Mouse (Mus musculus): ENCODE measurements around the gene Trim30c. TPM values are rescaled to one million over a fixed set of nuclear protein-coding genes. Genes with fewer than 3 reads are reported as not detected.
"Not testable (repeated sequence)": the region's sequence is repeated elsewhere in the genome, so short reads cannot be mapped to it uniquely, and the experiment has no call there.

The Trim30c gene
- 0.11 and 0.17 TPM in 2 replicates for polyA plus RNA-seq (2012; rRNA removed)

DNA sequence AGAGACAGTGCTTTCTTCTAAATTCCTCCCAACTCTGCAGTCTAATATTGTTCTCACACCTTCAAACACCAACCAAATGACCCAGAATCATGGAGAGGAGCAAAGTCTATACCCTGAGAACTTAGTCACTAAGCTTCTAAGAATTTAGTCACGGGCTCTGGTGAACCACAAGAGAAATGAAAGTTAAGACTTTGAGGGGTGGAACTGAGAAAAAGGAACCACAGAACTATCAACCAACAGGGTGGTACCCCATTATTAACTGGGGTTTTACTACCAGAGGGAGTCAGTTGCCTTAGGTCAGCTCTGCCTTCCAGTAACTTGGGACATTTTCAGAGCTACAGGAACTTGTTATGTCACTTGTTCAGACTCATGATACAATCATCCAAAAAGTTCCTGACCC is at the start of gene Trim30c:
TSS of gene Trim30c (minus strand) at position 140 of the 400 bp plus-strand sequence.
- TF ChIP-seq POLR2A (IDR thresholded peaks at IDR 0.05; ENCODE audit: extremely low read depth, insufficient read depth, low read length) (no peak), CTCF (IDR thresholded peaks at IDR 0.05; ENCODE audit: extremely low read depth, insufficient read depth, low read length) (no peak)
- Histone ChIP-seq H3K4me1 (ENCODE audit: control insufficient read depth, insufficient read depth, low read length) (no peaks in the 10 kb centered on the region), H3K27ac (ENCODE audit: insufficient read depth, low read length) (no peak within 1 kb of the TSS), H3K4me3 (ENCODE audit: insufficient read depth, low read length) (no peak within 1 kb of the TSS)

DNA sequence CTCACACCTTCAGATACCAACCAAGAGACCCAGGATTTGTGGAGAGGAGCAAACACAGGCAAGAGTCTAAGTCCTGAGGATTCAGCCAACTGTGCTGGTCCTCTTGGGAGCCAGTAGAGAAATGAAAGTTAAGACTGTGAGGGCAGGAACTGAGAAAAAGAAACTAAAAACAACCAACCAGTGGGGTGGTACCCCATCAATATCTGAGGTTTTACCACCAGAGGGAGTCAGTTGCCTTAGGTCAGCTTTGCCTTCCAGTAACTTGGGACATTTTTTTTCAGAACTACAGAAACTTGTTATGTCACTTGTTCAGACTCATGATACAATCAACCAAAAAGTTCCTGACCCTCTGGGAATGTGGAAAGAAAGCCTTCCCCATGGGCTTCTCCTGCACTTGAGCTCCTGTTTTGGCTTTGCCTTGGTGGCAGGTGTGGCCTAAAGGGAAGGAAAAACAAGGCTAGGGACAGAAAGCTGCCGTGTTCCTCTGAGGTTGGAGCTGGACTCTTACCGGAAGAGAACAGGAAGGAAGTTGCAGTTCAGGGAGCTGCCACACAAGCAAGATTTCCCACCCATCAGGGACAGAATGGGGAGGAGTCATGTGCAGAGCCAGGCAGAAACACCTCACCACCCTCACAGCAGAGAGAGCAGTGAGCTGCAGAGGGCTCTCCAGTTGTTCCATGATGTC is 45.5 kb upstream of the Trim30c start:
- Histone ChIP-seq H3K4me3 (ENCODE audit: insufficient read depth, low read length) (no peak overlapping the region), H3K27ac (ENCODE audit: insufficient read depth, low read length) (peak overlapping the region; percentile 71), H3K4me1 (ENCODE audit: control insufficient read depth, insufficient read depth, low read length) (no peaks in the 10 kb centered on the region)
- TF ChIP-seq CTCF (IDR thresholded peaks at IDR 0.05; ENCODE audit: extremely low read depth, insufficient read depth, low read length), result no peak

DNA sequence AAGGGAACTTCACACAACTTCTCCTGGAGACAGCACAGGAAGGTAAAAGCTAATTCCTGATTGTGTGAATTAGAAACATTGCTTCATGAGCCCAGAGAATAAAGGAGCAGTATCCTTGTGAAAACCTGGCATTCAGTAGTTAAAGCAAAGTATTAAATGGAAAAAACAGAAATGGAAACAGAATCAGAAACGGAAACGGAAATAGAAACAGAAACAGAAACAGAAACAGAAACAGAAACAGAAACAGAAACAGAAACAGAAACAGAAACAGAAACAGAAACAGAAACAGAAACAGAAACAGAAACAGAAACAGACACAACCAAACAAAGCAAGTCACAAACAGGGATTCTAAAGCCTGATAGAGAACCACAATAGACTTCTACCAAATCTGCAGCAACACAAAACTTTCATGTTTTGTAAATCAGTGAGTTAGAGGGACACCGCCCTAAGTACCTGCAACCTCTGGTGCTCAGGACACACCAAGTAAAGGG is 3.9 kb upstream of the Trim30c start:
- no peak overlapping the region for H3K27ac ChIP-seq (ENCODE audit: insufficient read depth, low read length)
- no peaks in the 10 kb centered on the region for H3K4me1 ChIP-seq (ENCODE audit: control insufficient read depth, insufficient read depth, low read length)
- no peak overlapping the region for H3K4me3 ChIP-seq (ENCODE audit: insufficient read depth, low read length)
- TF ChIP-seq CTCF (IDR thresholded peaks at IDR 0.05; ENCODE audit: extremely low read depth, insufficient read depth, low read length), result no peak
- no peak for TF ChIP-seq POLR2A (IDR thresholded peaks at IDR 0.05; ENCODE audit: extremely low read depth, insufficient read depth, low read length)

DNA sequence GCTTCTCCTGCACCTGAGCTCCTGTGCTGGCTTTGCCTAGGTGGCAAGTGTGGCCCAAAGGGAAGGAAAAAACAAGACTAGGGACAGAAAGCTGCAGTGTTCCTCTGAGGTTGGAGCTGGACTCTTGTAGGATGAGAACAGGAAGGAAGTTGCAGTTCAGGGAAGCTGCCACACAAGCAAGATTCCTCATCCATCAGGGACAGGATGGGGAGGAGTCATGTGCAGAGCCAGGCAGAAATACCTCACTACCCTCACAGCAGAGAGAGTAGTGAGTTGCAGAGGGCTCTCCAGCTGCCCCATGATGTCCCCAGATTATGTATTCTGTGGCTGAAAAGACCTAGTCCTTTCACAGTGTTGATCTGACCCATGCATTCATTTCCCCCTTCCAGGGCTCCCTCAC is 503 bp upstream of the Trim30c start:
- TF ChIP-seq POLR2A (IDR thresholded peaks at IDR 0.05; ENCODE audit: extremely low read depth, insufficient read depth, low read length) (no peak), CTCF (IDR thresholded peaks at IDR 0.05; ENCODE audit: extremely low read depth, insufficient read depth, low read length) (no peak)
- Histone ChIP-seq H3K27ac (ENCODE audit: insufficient read depth, low read length) (no peak overlapping the region), H3K4me1 (ENCODE audit: control insufficient read depth, insufficient read depth, low read length) (no peaks in the 10 kb centered on the region), H3K4me3 (ENCODE audit: insufficient read depth, low read length) (no peak overlapping the region)

DNA sequence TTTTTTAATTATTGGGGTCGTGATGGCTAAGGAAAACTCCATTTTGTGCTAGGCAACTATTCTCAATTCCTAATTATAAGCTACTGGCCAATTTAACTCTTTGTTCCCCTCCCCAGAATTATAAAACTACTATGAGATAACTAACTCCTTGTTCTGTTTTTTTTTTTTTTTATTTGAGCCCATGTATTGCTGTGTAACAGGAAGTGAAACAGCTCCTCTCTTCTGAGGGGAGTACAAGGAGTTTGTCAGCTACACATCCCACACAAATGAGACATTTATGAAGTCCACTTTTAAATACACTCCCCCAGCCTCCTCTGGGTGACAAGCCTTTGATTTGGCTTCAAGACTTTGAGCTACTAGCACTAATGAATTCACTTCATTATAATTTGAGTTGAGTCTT is 2.1 kb downstream of the Trim30c start:
- Histone ChIP-seq H3K4me3 (ENCODE audit: insufficient read depth, low read length) (no peak overlapping the region), H3K27ac (ENCODE audit: insufficient read depth, low read length) (no peak overlapping the region), H3K4me1 (ENCODE audit: control insufficient read depth, insufficient read depth, low read length) (no peaks in the 10 kb centered on the region)
- TF ChIP-seq POLR2A (IDR thresholded peaks at IDR 0.05; ENCODE audit: extremely low read depth, insufficient read depth, low read length), result no peak
- no peak for TF ChIP-seq CTCF (IDR thresholded peaks at IDR 0.05; ENCODE audit: extremely low read depth, insufficient read depth, low read length)

DNA sequence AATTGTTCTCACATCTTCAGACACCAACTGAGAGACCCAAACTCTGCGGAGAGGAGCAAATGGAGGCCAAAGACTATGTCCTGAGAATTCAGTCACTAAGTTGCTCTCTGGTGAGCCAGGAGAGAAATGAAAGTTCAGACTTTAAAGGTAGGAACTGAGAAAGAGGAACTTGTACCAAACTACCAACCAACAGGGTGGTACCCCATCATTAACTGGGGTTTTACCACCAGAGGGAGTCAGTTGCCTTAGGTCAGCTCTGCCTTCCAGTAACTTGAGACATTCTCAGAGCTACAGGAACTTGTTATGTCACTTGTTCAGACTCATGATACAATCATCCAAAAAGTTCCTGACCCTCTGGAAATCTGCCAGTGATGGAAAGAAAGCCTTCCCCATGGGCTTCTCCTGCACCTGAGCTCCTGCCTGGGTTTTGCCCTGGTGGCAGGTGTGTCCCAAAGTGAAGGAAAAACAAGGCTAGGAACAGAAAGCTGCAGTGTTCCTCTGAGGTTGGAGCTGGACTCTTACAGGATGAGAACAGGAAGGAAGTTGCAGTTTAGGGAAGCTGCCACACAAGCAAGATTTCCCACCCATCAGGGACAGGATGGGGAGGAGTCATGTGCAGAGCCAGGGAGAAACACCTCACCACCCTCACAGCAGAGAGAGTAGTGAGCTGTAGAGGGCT is 30.8 kb downstream of the Trim30c start, which contains the start of gene Trim30b:
TSS of gene Trim30b (minus strand) at position 149 of the 679 bp plus-strand sequence.
- no peaks in the 10 kb centered on the region for H3K4me1 ChIP-seq (ENCODE audit: control insufficient read depth, insufficient read depth, low read length)
- H3K4me3 ChIP-seq (ENCODE audit: insufficient read depth, low read length), result no peak within 1 kb of the TSS
- H3K27ac ChIP-seq (ENCODE audit: insufficient read depth, low read length), result no peak within 1 kb of the TSS
- TF ChIP-seq POLR2A (IDR thresholded peaks at IDR 0.05; ENCODE audit: extremely low read depth, insufficient read depth, low read length) (no peak), CTCF (IDR thresholded peaks at IDR 0.05; ENCODE audit: extremely low read depth, insufficient read depth, low read length) (no peak)

DNA sequence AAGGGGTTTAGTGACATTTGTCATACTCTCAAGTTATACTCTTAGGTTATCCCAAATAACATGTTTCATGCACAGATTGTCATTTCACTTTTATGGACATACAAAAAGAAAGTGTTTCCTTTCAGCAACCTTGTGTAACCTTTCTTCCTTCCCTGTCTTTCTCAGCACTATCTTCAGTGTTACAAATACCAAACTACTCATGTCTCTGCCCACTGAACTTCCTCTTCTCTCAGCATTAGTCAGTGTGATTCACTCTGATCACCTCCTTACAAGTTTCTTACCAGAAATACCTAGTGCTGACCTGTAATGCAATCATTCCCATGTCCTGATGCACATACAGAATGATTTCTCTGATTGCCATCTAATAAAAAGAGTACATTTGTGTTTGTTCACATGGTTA is 34.3 kb downstream of the Trim30c start:
- no peak overlapping the region for H3K27ac ChIP-seq (ENCODE audit: insufficient read depth, low read length)
- TF ChIP-seq CTCF (IDR thresholded peaks at IDR 0.05; ENCODE audit: extremely low read depth, insufficient read depth, low read length) (no peak), POLR2A (IDR thresholded peaks at IDR 0.05; ENCODE audit: extremely low read depth, insufficient read depth, low read length) (no peak)
- H3K4me3 ChIP-seq (ENCODE audit: insufficient read depth, low read length), result no peak overlapping the region
- H3K4me1 ChIP-seq (ENCODE audit: control insufficient read depth, insufficient read depth, low read length), result no peaks in the 10 kb centered on the region

DNA sequence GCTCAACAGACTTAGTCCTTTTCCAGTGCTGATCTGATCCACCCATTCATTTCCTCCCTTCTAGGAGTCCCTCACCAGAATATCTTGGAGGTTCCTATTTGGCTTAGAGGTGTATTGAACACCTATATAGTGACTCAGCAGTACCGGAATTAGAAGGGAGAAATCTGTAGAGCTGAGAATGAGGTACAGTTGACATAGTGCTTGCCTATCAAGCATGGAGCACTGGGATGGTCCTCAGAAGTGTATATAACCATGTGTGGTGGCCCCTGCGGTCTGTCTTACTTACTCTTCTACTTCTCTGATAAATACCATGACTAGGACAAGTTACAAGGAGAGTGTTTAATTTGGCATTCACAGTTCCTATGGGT is 47.1 kb downstream of the Trim30c start:
- no peak for TF ChIP-seq POLR2A (IDR thresholded peaks at IDR 0.05; ENCODE audit: extremely low read depth, insufficient read depth, low read length)
- no peak for TF ChIP-seq CTCF (IDR thresholded peaks at IDR 0.05; ENCODE audit: extremely low read depth, insufficient read depth, low read length)
- Histone ChIP-seq H3K4me1 (ENCODE audit: control insufficient read depth, insufficient read depth, low read length) (no peaks in the 10 kb centered on the region), H3K4me3 (ENCODE audit: insufficient read depth, low read length) (no peak overlapping the region), H3K27ac (ENCODE audit: insufficient read depth, low read length) (no peak overlapping the region)

DNA sequence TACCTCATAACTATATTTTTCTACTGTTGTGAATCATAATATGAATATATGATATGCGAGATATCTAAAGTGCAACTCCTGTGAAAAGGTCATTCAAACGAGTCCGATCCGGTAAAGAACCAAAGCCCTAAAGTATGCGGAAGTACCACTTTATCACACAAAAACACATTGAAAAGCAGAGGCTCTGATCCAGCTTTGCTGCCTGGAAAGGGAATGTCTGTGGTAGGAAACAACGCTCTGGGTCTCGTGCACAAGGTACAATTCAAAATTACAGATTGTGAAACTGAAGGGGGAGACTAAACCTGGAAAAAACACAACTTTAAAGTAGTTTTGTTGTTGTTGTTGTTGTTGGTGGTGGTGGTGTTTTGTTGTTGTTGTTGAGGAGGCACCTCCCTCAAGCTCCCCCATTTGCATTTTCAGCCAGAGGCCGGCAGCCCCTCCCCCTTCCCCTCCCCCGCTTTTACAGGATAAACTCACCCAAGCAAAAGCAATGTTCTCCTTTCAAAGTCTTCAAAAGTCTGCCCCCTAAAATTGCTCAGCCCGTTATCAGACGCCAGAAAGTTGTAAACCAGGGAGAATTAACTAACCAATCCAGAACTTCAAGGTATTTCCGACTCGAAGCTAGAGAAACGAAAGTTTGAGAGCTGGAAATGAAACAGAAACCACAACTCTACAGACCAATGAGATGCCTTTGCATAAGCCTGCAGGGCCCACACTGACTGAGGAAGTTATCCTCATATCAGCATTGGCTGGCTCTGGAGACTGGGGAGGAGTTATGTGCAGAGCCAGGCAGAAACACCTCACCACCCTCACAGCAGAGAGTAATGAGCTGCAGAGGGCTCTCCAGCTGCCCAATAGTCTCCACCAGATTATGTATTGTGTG is 47.7 kb downstream of the Trim30c start, which contains the start of gene Trim12c:
TSS of gene Trim12c (minus strand) at position 646 of the 883 bp plus-strand sequence.
- Histone ChIP-seq H3K4me1 (ENCODE audit: control insufficient read depth, insufficient read depth, low read length) (no peaks in the 10 kb centered on the region), H3K4me3 (ENCODE audit: insufficient read depth, low read length) (peak within 1 kb of the TSS; percentile 20; the same call in 1 of the 2 replicates), H3K27ac (ENCODE audit: insufficient read depth, low read length) (no peak within 1 kb of the TSS; the same call in 1 of the 2 replicates)
- no peak for TF ChIP-seq POLR2A (IDR thresholded peaks at IDR 0.05; ENCODE audit: extremely low read depth, insufficient read depth, low read length)
- TF ChIP-seq CTCF (IDR thresholded peaks at IDR 0.05; ENCODE audit: extremely low read depth, insufficient read depth, low read length), result no peak

DNA sequence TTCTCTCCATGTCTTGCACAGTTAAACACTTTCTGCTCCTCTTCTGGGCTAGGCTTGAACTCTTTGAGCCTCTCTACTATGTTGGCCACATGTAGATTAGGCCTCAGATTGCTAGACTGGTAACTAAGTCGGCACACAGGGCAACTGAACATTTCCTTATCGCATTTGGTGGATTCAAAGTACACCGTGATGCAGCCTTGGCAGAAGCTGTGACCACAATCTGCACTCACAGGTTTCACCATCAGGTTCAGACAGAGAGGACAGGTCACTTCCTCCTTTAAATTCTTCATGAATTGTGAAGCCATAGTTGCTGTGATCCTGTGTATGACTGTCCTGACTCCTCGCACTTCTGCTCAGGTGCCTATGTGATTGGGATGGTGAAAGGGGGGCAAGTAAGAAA is 52.6 kb downstream of the Trim30c start:
- not testable (repeated sequence) for H3K27ac ChIP-seq (ENCODE audit: insufficient read depth, low read length); H3K4me1 ChIP-seq (ENCODE audit: control insufficient read depth, insufficient read depth, low read length); H3K4me3 ChIP-seq (ENCODE audit: insufficient read depth, low read length)

DNA sequence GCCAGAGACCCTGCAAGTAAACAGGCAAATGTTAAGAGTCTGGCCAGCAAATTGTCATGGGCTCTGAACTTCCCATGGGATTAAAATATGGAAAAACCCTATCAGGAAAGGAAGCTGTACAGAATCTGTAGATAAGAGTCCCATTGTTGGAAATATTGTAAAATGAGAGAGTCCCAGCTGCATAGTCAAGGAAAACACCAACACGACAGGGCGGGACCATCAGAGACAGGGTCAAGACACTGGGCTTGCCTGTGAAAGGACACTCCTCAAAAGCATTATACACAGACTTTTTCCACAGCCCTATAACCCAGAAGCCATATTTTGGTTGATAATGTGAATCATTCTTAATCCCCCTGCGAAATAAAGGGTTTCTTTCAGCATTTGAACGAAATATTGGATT is 59.9 kb downstream of the Trim30c start:
- H3K4me1 ChIP-seq (ENCODE audit: control insufficient read depth, insufficient read depth, low read length); H3K4me3 ChIP-seq (ENCODE audit: insufficient read depth, low read length); H3K27ac ChIP-seq (ENCODE audit: insufficient read depth, low read length): not testable (repeated sequence)

DNA sequence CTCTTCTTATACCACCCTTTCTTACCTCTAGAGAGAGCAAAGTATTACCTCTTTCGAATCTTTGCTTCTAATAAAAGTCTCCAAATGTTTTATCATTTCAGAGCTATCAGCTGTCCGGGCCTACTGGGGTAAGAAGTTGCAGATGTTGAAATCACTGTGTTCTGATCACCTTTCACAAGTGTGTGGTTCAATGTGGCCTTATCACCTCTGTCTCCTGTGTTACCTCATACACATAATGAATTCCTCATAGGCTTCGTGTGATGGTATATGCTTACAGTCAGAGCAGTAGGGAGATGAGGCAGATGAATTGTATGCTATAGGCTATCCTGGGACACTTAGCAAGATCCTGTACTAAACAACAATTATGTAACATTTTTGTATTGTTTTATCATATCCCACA is 65.1 kb downstream of the Trim30c start:
- H3K27ac ChIP-seq (ENCODE audit: insufficient read depth, low read length); H3K4me1 ChIP-seq (ENCODE audit: control insufficient read depth, insufficient read depth, low read length); H3K4me3 ChIP-seq (ENCODE audit: insufficient read depth, low read length): not testable (repeated sequence)

Data from cortical plate, adult 2 months (tissue).